Comparison of ENCODE assay signal across 22 mouse cellular contexts in the genomic region with DNA sequence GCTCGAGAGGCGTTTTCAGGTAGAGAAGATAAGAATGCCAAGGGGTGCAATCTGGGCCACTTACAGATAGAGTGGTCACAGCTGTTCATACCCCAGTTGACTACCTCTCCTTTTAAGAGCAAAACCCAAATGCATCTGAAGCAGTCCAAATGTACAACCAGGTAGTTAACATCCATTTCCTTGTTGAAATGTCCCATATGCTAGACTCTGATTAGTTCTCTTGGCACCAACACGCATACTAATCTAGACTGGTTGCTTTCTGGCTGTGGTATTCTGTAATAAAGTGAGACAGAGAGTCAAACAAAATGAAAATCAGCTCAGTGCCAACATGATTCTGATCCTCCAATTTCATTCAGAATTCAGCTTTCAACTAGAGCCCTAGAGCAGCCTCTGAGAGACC.
A peak's percentile ranks its signal among the peaks of the same experiment; 100 is the strongest.
DNase-seq lines count a peak whose midpoint lies in the region; ATAC-seq lines count a peak whose summit lies in the region.
"Had no signal": no experiment of that assay in that cellular context is flagged by ENCODE, and none has a peak within 500 bp of the region (broad histone marks: within the 10 kb centered on the region; RNA-seq: fewer than 3 reads in every experiment).

No protein-coding gene starts in this region.

- no peak overlapping the region for H3K4me3 ChIP-seq in hindbrain, embryonic 13.5 days
- H3K4me3 ChIP-seq: embryonic facial prominence, embryonic 10.5 days; embryonic facial prominence, embryonic 12.5 days; forebrain, embryonic 13.5 days had no signal

- ATAC-seq in frontal cortex, adult (ENCODE audit: low TSS enrichment), result peak; percentile 38; the same call in 1 of the 2 replicates
- no peak for ATAC-seq in hindbrain, embryonic 13.5 days (ENCODE audit: low FRiP score)
- no peak for ATAC-seq in CD4-positive, CD25-positive, alpha-beta regulatory T cell, adult 4 months
- ATAC-seq: activated CD4-positive, CD25-positive, alpha-beta regulatory T cell, adult 4 months; forebrain, embryonic 13.5 days; forebrain, postnatal 0 days had no signal

- H3K9ac ChIP-seq in hindbrain, embryonic 13.5 days, result no peak overlapping the region
- H3K9ac ChIP-seq: embryonic facial prominence, embryonic 12.5 days; forebrain, embryonic 13.5 days; forebrain, postnatal 0 days had no signal

- peak; percentile 58 for DNase-seq in cerebellum, adult 9-10 months
- DNase-seq in cerebellum, adult 8-10 months, result no peak
- DNase-seq in frontal cortex, postnatal 10 days (ENCODE audit: low spot score in 2 of 2), result no peak
- peak; percentile 2 for DNase-seq in 3T3-L1 (ENCODE audit: low read depth, low spot score)
- peak; percentile 73 for DNase-seq in brain, adult 2 months (ENCODE audit: low read depth, low spot score)
- DNase-seq: adrenal gland, adult 8-10 months; adrenal gland, postnatal 14 days; adrenal gland, postnatal 36 days; B cell, adult 2 months; cerebellum, adult 11 months; cerebellum, adult 18-20 months; cerebellum, adult 9-11 months; cerebellum, postnatal 14 days; cerebellum, postnatal 36 days; forebrain, postnatal 0 days had no signal

- no peaks in the 10 kb centered on the region for H3K9me3 ChIP-seq in hindbrain, embryonic 13.5 days
- H3K9me3 ChIP-seq: embryonic facial prominence, embryonic 10.5 days; embryonic facial prominence, embryonic 12.5 days; forebrain, embryonic 13.5 days had no signal

- H3K36me3 ChIP-seq in hindbrain, embryonic 13.5 days, result no peaks in the 10 kb centered on the region
- H3K36me3 ChIP-seq: embryonic facial prominence, embryonic 10.5 days; embryonic facial prominence, embryonic 12.5 days had no signal

- no peak overlapping the region for H3K27ac ChIP-seq in hindbrain, embryonic 13.5 days
- H3K27ac ChIP-seq: embryonic facial prominence, embryonic 10.5 days; embryonic facial prominence, embryonic 12.5 days; forebrain, embryonic 13.5 days had no signal

- H3K4me1 ChIP-seq in hindbrain, embryonic 13.5 days (replicated peaks), result no peaks in the 10 kb centered on the region
- H3K4me1 ChIP-seq: embryonic facial prominence, embryonic 10.5 days; embryonic facial prominence, embryonic 12.5 days; forebrain, embryonic 13.5 days had no signal

- H3K4me2 ChIP-seq in hindbrain, embryonic 13.5 days, result no peak overlapping the region
- H3K4me2 ChIP-seq: embryonic facial prominence, embryonic 12.5 days; forebrain, embryonic 13.5 days had no signal

- 93% methylated on average over 3 of the region's 3 CpGs for WGBS in hindbrain, embryonic 13.5 days

- H3K27me3 ChIP-seq in hindbrain, embryonic 13.5 days, result no peaks in the 10 kb centered on the region
- H3K27me3 ChIP-seq: embryonic facial prominence, embryonic 12.5 days; forebrain, embryonic 13.5 days had no signal

Comparison
In these comparisons a context has a peak if more than half of its experiments do, and no peak if none do; other contexts are left out.
1. DNase-seq: peak in cerebellum, adult 9-10 months (single experiment), 3T3-L1 (single experiment) and brain, adult 2 months (single experiment); none in cerebellum, adult 8-10 months (single experiment) and frontal cortex, postnatal 10 days (0 of 2).